Mouse (Mus musculus): ENCODE measurements around the gene Mpzl1. TPM values are rescaled to one million over a fixed set of nuclear protein-coding genes. Genes with fewer than 3 reads are reported as not detected.

Mpzl1 gene
- polyA plus RNA-seq, 1 experiment from 2014 or later: 170 TPM

- Histone ChIP-seq H3K4me3 (no peak overlapping the region), H3K36me3 (no peaks in the 10 kb centered on the region), H3K27me3 (ENCODE audit: insufficient read depth, poor library complexity, severe bottlenecking) (no peaks in the 10 kb centered on the region), H3K4me1 (peaks cover 11% of the 10 kb centered on the region), H3K9me3 (no peaks in the 10 kb centered on the region), H3K27ac (no peak overlapping the region)
- no peak for DNase-seq (ENCODE audit: low spot score)
- WGBS: 51% methylated on average over 5 of the region's 5 CpGs
Observed at GRCm38 (mm10) chr1:165579332-165579731, 55.0 kb downstream of the Mpzl1 start.

GRCm38 (mm10) chr1:165576459-165577112 is 57.8 kb downstream of the Mpzl1 start:
- Histone ChIP-seq H3K9me3 (no peaks in the 10 kb centered on the region), H3K4me3 (no peak overlapping the region), H3K36me3 (no peaks in the 10 kb centered on the region), H3K27me3 (ENCODE audit: insufficient read depth, poor library complexity, severe bottlenecking) (no peaks in the 10 kb centered on the region), H3K27ac (no peak overlapping the region), H3K4me1 (peaks cover 10% of the 10 kb centered on the region)
- WGBS: 75% methylated on average over 9 of the region's 9 CpGs
- no peak for DNase-seq (ENCODE audit: low spot score)

- no peak for DNase-seq (ENCODE audit: low spot score)
- Histone ChIP-seq H3K4me1 (0 out of 2 replicates have a peak, but pooled peaks cover 5% of the 10 kb centered on the region), H3K36me3 (no peaks in the 10 kb centered on the region), H3K27me3 (ENCODE audit: insufficient read depth, poor library complexity, severe bottlenecking) (no peaks in the 10 kb centered on the region), H3K4me3 (no peak overlapping the region), H3K9me3 (no peaks in the 10 kb centered on the region), H3K27ac (no peak overlapping the region)
- WGBS: 84% methylated on average over 4 of the region's 4 CpGs
Observed at GRCm38 (mm10) chr1:165576005-165576404, 58.3 kb downstream of the Mpzl1 start.

GRCm38 (mm10) chr1:165567466-165567865 is 66.9 kb downstream of the Mpzl1 start:
- Histone ChIP-seq H3K27ac (no peak overlapping the region), H3K27me3 (ENCODE audit: insufficient read depth, poor library complexity, severe bottlenecking) (no peaks in the 10 kb centered on the region), H3K4me3 (no peak overlapping the region), H3K36me3 (no peaks in the 10 kb centered on the region), H3K4me1 (0 out of 2 replicates have a peak, but pooled peaks cover under 1% of the 10 kb centered on the region), H3K9me3 (no peaks in the 10 kb centered on the region)
- WGBS: 67% methylated on average over 7 of the region's 7 CpGs
- no peak for DNase-seq (ENCODE audit: low spot score)

GRCm38 (mm10) chr1:165565283-165565682 is 69.1 kb downstream of the Mpzl1 start:
- no peak for DNase-seq (ENCODE audit: low spot score)
- Histone ChIP-seq H3K4me3 (no peak overlapping the region), H3K27me3 (ENCODE audit: insufficient read depth, poor library complexity, severe bottlenecking) (no peaks in the 10 kb centered on the region), H3K4me1 (no peaks in the 10 kb centered on the region), H3K36me3 (no peaks in the 10 kb centered on the region), H3K27ac (no peak overlapping the region), H3K9me3 (no peaks in the 10 kb centered on the region)
- WGBS: 89% methylated on average over 4 of the region's 4 CpGs

- Histone ChIP-seq H3K27ac (no peak overlapping the region), H3K4me3 (no peak overlapping the region), H3K4me1 (no peaks in the 10 kb centered on the region), H3K9me3 (no peaks in the 10 kb centered on the region), H3K36me3 (no peaks in the 10 kb centered on the region), H3K27me3 (ENCODE audit: insufficient read depth, poor library complexity, severe bottlenecking) (no peaks in the 10 kb centered on the region)
- 86% methylated on average over 9 of the region's 9 CpGs for WGBS
- no peak for DNase-seq (ENCODE audit: low spot score)
Observed at GRCm38 (mm10) chr1:165559073-165559472, 75.3 kb downstream of the Mpzl1 start.

GRCm38 (mm10) chr1:165556711-165557110 is 77.6 kb downstream of the Mpzl1 start:
- DNase-seq (ENCODE audit: low spot score): no peak
- no peak overlapping the region for H3K4me3 ChIP-seq
- 48% methylated on average over 2 of the region's 2 CpGs for WGBS
- H3K4me1 ChIP-seq: no peaks in the 10 kb centered on the region
- no peaks in the 10 kb centered on the region for H3K27me3 ChIP-seq (ENCODE audit: insufficient read depth, poor library complexity, severe bottlenecking)
- H3K9me3 ChIP-seq: no peaks in the 10 kb centered on the region
- no peaks in the 10 kb centered on the region for H3K36me3 ChIP-seq
- no peak overlapping the region for H3K27ac ChIP-seq

Other genes with a start within 250 kb of the Mpzl1 start
- gene Dcaf6, start 174.1 kb downstream of the Mpzl1 start, polyA plus RNA-seq (2016; fragmentation: Nextera tagmentation; extraction: Ambion mirVana): 8.7 and 11.8 TPM in 2 replicates
- 145 and 179 TPM in 2 replicates for gene Mpc2, start 173.9 kb downstream of the Mpzl1 start, polyA plus RNA-seq (2016; fragmentation: Nextera tagmentation; extraction: Ambion mirVana)
- not detected in 2 replicates for gene Adcy10, start 149.4 kb downstream of the Mpzl1 start, polyA plus RNA-seq (2016; fragmentation: Nextera tagmentation; extraction: Ambion mirVana)
- 100 and 130 TPM in 2 replicates for gene Rcsd1, start 75.2 kb upstream of the Mpzl1 start, polyA plus RNA-seq (2016; fragmentation: Nextera tagmentation; extraction: Ambion mirVana)
- gene Creg1, start 129.2 kb upstream of the Mpzl1 start, polyA plus RNA-seq (2016; fragmentation: Nextera tagmentation; extraction: Ambion mirVana): 76.2 and 85.1 TPM in 2 replicates
- 0.23 and 0.38 TPM in 2 replicates for gene Cd247, start 154.1 kb upstream of the Mpzl1 start, polyA plus RNA-seq (2016; fragmentation: Nextera tagmentation; extraction: Ambion mirVana)

Measured in heart, embryonic 10.5 days (tissue).